In the genomic region with DNA sequence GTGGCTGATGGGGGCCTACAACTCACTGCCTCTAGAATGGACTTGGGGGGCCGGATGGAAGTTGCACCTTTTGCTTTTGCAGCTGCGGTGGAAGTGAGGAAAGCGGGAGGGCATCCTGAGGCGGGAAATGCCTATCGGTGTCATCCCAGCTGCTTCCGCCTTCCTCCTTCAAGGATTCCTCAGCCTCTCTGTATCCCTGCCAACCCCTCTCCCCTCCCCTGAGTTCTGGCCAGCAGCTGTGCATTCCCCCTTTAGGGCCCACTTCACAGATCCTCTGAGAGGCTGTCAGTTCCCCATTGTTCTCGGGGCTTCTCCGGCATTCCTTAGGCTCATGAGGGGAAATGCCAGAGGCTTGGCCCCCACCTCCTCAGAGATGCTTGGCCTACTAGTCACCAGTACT, we compare ENCODE assay signal across 14 mouse cellular contexts. TPM values are rescaled to one million over a fixed set of nuclear protein-coding genes. Genes with fewer than 3 reads are reported as not detected.
DNase-seq lines count a peak whose midpoint lies in the region; ATAC-seq and TF ChIP-seq lines count a peak whose summit lies in the region.
"Had no signal": no experiment of that assay in that cellular context is flagged by ENCODE, and none has a peak within 500 bp of the region (broad histone marks: within the 10 kb centered on the region; RNA-seq: fewer than 3 reads in every experiment).

No protein-coding gene starts in this region.

- TF ChIP-seq CTCF in midbrain, postnatal 0 days (IDR thresholded peaks at IDR 0.05) = no peak

- WGBS in intestine, embryonic 16.5 days = 62% methylated on average over 8 of the region's 8 CpGs
- 65% methylated on average over 8 of the region's 8 CpGs for WGBS in intestine, embryonic 15.5 days
- 64% methylated on average over 8 of the region's 8 CpGs for WGBS in midbrain, embryonic 11.5 days
- 66% methylated on average over 8 of the region's 8 CpGs for WGBS in midbrain, postnatal 0 days
- 55% methylated on average over 5 of the region's 8 CpGs for WGBS in embryonic facial prominence, embryonic 14.5 days

- no peaks in the 10 kb centered on the region for H3K36me3 ChIP-seq in intestine, embryonic 16.5 days (ENCODE audit: control insufficient read depth, insufficient read depth, low read length)
- no peaks in the 10 kb centered on the region for H3K36me3 ChIP-seq in intestine, embryonic 15.5 days
- H3K36me3 ChIP-seq in midbrain, embryonic 11.5 days (ENCODE audit: control insufficient read depth, insufficient read depth, low read length) = no peaks in the 10 kb centered on the region
- H3K36me3 ChIP-seq in midbrain, postnatal 0 days (ENCODE audit: insufficient read depth, low read length) = no peaks in the 10 kb centered on the region
- no peaks in the 10 kb centered on the region for H3K36me3 ChIP-seq in embryonic facial prominence, embryonic 14.5 days (ENCODE audit: control insufficient read depth, insufficient read depth, low read length)
- H3K36me3 ChIP-seq: heart, embryonic 15.5 days; neural tube, embryonic 15.5 days had no signal

- no peaks in the 10 kb centered on the region for H3K9me3 ChIP-seq in intestine, embryonic 16.5 days (ENCODE audit: control insufficient read depth, low read length)
- no peaks in the 10 kb centered on the region for H3K9me3 ChIP-seq in intestine, embryonic 15.5 days
- H3K9me3 ChIP-seq in midbrain, embryonic 11.5 days (ENCODE audit: control insufficient read depth, low read length) = no peaks in the 10 kb centered on the region; the same call in 1 of the 2 replicates
- H3K9me3 ChIP-seq in midbrain, postnatal 0 days (ENCODE audit: low read length) = no peaks in the 10 kb centered on the region
- H3K9me3 ChIP-seq in embryonic facial prominence, embryonic 14.5 days (ENCODE audit: control insufficient read depth, low read length) = no peaks in the 10 kb centered on the region
- H3K9me3 ChIP-seq: heart, embryonic 15.5 days; neural tube, embryonic 15.5 days had no signal

- H3K27me3 ChIP-seq in intestine, embryonic 16.5 days (replicated peaks; ENCODE audit: control insufficient read depth, insufficient read depth, low read length) = no peaks in the 10 kb centered on the region
- no peaks in the 10 kb centered on the region for H3K27me3 ChIP-seq in intestine, embryonic 15.5 days (replicated peaks)
- H3K27me3 ChIP-seq in midbrain, embryonic 11.5 days (ENCODE audit: control insufficient read depth, insufficient read depth, low read length) = no peaks in the 10 kb centered on the region
- H3K27me3 ChIP-seq in midbrain, postnatal 0 days (ENCODE audit: insufficient read depth, low read length) = no peaks in the 10 kb centered on the region
- no peaks in the 10 kb centered on the region for H3K27me3 ChIP-seq in embryonic facial prominence, embryonic 14.5 days (replicated peaks; ENCODE audit: control insufficient read depth, insufficient read depth, low read length)
- H3K27me3 ChIP-seq: heart, embryonic 15.5 days; neural tube, embryonic 15.5 days had no signal

- peak; percentile 33; the same call in 1 of the 2 replicates for ATAC-seq in intestine, embryonic 16.5 days
- no peak for ATAC-seq in intestine, embryonic 15.5 days
- ATAC-seq in midbrain, embryonic 11.5 days (ENCODE audit: low FRiP score) = 0 out of 2 replicates have a peak, but pooled peaks have one; percentile 44
- ATAC-seq in midbrain, postnatal 0 days (ENCODE audit: low FRiP score) = no peak
- no peak; the same call in 1 of the 2 replicates for ATAC-seq in embryonic facial prominence, embryonic 14.5 days (ENCODE audit: low read depth)

- no peaks in the 10 kb centered on the region for H3K4me1 ChIP-seq in intestine, embryonic 16.5 days (ENCODE audit: control insufficient read depth, insufficient read depth, low read length)
- no peaks in the 10 kb centered on the region for H3K4me1 ChIP-seq in intestine, embryonic 15.5 days (replicated peaks)
- no peaks in the 10 kb centered on the region for H3K4me1 ChIP-seq in midbrain, embryonic 11.5 days (ENCODE audit: control insufficient read depth, insufficient read depth, low read length)
- H3K4me1 ChIP-seq in midbrain, postnatal 0 days (ENCODE audit: insufficient read depth, low read length) = no peaks in the 10 kb centered on the region
- no peaks in the 10 kb centered on the region for H3K4me1 ChIP-seq in embryonic facial prominence, embryonic 14.5 days (ENCODE audit: control insufficient read depth, insufficient read depth, low read length)
- H3K4me1 ChIP-seq: heart, embryonic 15.5 days; neural tube, embryonic 15.5 days had no signal

- no peak overlapping the region for H3K9ac ChIP-seq in intestine, embryonic 16.5 days (ENCODE audit: low read depth, low read length)
- no peak overlapping the region for H3K9ac ChIP-seq in intestine, embryonic 15.5 days
- no peak overlapping the region for H3K9ac ChIP-seq in midbrain, embryonic 11.5 days (ENCODE audit: low read length)
- H3K9ac ChIP-seq in midbrain, postnatal 0 days (replicated peaks; ENCODE audit: low read length, poor library complexity, severe bottlenecking) = no peak overlapping the region
- no peak overlapping the region for H3K9ac ChIP-seq in embryonic facial prominence, embryonic 14.5 days (ENCODE audit: low read depth, low read length)
- H3K9ac ChIP-seq: heart, embryonic 15.5 days; neural tube, embryonic 15.5 days had no signal

- H3K27ac ChIP-seq in intestine, embryonic 16.5 days (ENCODE audit: low read length) = no peak overlapping the region
- no peak overlapping the region for H3K27ac ChIP-seq in intestine, embryonic 15.5 days
- H3K27ac ChIP-seq in midbrain, embryonic 11.5 days (ENCODE audit: low read depth, low read length) = no peak overlapping the region
- H3K27ac ChIP-seq in midbrain, postnatal 0 days (ENCODE audit: low read depth, low read length) = no peak overlapping the region
- no peak overlapping the region for H3K27ac ChIP-seq in embryonic facial prominence, embryonic 14.5 days (replicated peaks; ENCODE audit: low read depth, low read length)
- H3K27ac ChIP-seq: heart, embryonic 15.5 days; neural tube, embryonic 15.5 days had no signal

- no peak for DNase-seq in midbrain, embryonic 11.5 days (ENCODE audit: low spot score, missing footprints)
- no peak for DNase-seq in midbrain, postnatal 0 days (ENCODE audit: low spot score)
- peak; percentile 27 for DNase-seq in embryonic facial prominence, embryonic 14.5 days (ENCODE audit: low spot score)
- DNase-seq in lung, postnatal 4 days = peak; percentile 13 to 55
- DNase-seq in adrenal gland, postnatal 25 days = no peak
- DNase-seq: adrenal gland, postnatal 10 days; cerebellum, adult 11 months; gastrocnemius, postnatal 10 days; right cerebral cortex, adult 18-20 months; thymus, adult 18-20 months had no signal

- H3K4me3 ChIP-seq in intestine, embryonic 16.5 days (ENCODE audit: low read length) = no peak overlapping the region
- no peak overlapping the region for H3K4me3 ChIP-seq in intestine, embryonic 15.5 days (replicated peaks)
- H3K4me3 ChIP-seq in midbrain, embryonic 11.5 days (ENCODE audit: low read depth, low read length) = no peak overlapping the region
- H3K4me3 ChIP-seq in midbrain, postnatal 0 days (ENCODE audit: low read depth, low read length) = no peak overlapping the region
- H3K4me3 ChIP-seq in embryonic facial prominence, embryonic 14.5 days (ENCODE audit: low read depth, low read length) = no peak overlapping the region
- H3K4me3 ChIP-seq: heart, embryonic 15.5 days; neural tube, embryonic 15.5 days had no signal

- no peak overlapping the region for H3K4me2 ChIP-seq in intestine, embryonic 16.5 days (ENCODE audit: low read depth, low read length)
- no peak overlapping the region for H3K4me2 ChIP-seq in intestine, embryonic 15.5 days (replicated peaks)
- no peak overlapping the region for H3K4me2 ChIP-seq in midbrain, embryonic 11.5 days
- H3K4me2 ChIP-seq in midbrain, postnatal 0 days (ENCODE audit: low read depth, low read length, poor library complexity, severe bottlenecking) = no peak overlapping the region
- no peak overlapping the region for H3K4me2 ChIP-seq in embryonic facial prominence, embryonic 14.5 days (ENCODE audit: low read depth, low read length)
- H3K4me2 ChIP-seq: heart, embryonic 15.5 days; neural tube, embryonic 15.5 days had no signal

RNA-seq across cellular contexts. Expression of gene Apln, which starts 28.6 kb away (rescaled TPM):
- 5.7 and 6.0 TPM in 2 replicates for polyA plus RNA-seq in intestine, embryonic 16.5 days (2015; fragmentation: Nextera tagmentation; extraction: Ambion mirVana)
- polyA plus RNA-seq in intestine, embryonic 15.5 days (2015; fragmentation: Nextera tagmentation; extraction: Ambion mirVana) = 6.0 and 6.4 TPM in 2 replicates
- 2.7 and 2.9 TPM in 2 replicates for polyA plus RNA-seq in midbrain, embryonic 11.5 days (2014; fragmentation: Nextera tagmentation; extraction: Ambion mirVana)
- total RNA-seq in midbrain, postnatal 0 days (2014; rRNA removed) = 5.9 and 9.2 TPM in 2 replicates
- 1.0 and 1.3 TPM in 2 replicates for polyA plus RNA-seq in midbrain, postnatal 0 days (2015; fragmentation: Nextera tagmentation; extraction: Ambion mirVana)
- polyA plus RNA-seq in embryonic facial prominence, embryonic 14.5 days (2014; fragmentation: Nextera tagmentation; extraction: Ambion mirVana) = 10.6 and 11.4 TPM in 2 replicates
- total RNA-seq in adrenal gland, postnatal 25 days (2021) = 2.6 and 2.7 TPM in 2 replicates

Comparison
In these comparisons a context has a peak if more than half of its experiments do, and no peak if none do; other contexts are left out.
1. ATAC-seq: peak in intestine, embryonic 16.5 days (single experiment) and midbrain, embryonic 11.5 days (single experiment); none in intestine, embryonic 15.5 days (single experiment), midbrain, postnatal 0 days (single experiment) and embryonic facial prominence, embryonic 14.5 days (single experiment).
2. DNase-seq: peak in embryonic facial prominence, embryonic 14.5 days (single experiment) and lung, postnatal 4 days (2 of 2); none in midbrain, embryonic 11.5 days (single experiment), midbrain, postnatal 0 days (single experiment) and adrenal gland, postnatal 25 days (single experiment).